Mouse (Mus musculus) brain, embryonic 14.5 days (tissue): ENCODE measurements around the gene Sirt4. TPM values are rescaled to one million over a fixed set of nuclear protein-coding genes. Genes with fewer than 3 reads are reported as not detected.
"Not testable (repeated sequence)": the region's sequence is repeated elsewhere in the genome, so short reads cannot be mapped to it uniquely, and the experiment has no call there.

Source experiments
- DNase-seq: peaks from one replicate; pipeline ENCODE4 v3.0.0-alpha.2; 2011; ENCODE audit warnings: low read depth
- CTCF ChIP-seq: fragments of 200-500 bp; IDR thresholded peaks from 2 replicates; pipeline ENCODE4 v1.5.1; 2012; ENCODE audit warnings: inconsistent platforms, mild to moderate bottlenecking, moderate library complexity, borderline replicate concordance; ENCODE audit not compliant: insufficient read depth, insufficient read length; ENCODE audit errors: extremely low read depth
- POLR2A ChIP-seq: fragments of 200-500 bp; IDR thresholded peaks from 2 replicates; pipeline ENCODE4 v1.6.1; 2012; ENCODE audit warnings: mild to moderate bottlenecking, inconsistent platforms, borderline replicate concordance; ENCODE audit not compliant: poor library complexity, insufficient read depth, insufficient read length, severe bottlenecking; ENCODE audit errors: extremely low read depth
- polyA plus RNA-seq: library from polyadenylated mRNA; depleted of rRNA; stranded (reverse); fragments of >200 nt; gene quantifications from 2 replicates; pipeline ENCODE4 v1.2.3, GENCODE M21; 2012

Sirt4 gene
- polyA plus RNA-seq, 1 experiment = 57.3 TPM

- TF ChIP-seq POLR2A (no peak), CTCF (no peak)
- no peak for DNase-seq
Observed at GRCm38 (mm10) chr5:115497033-115497432, 12.5 kb upstream of the Sirt4 start.

GRCm38 (mm10) chr5:115495618-115496017 is 11.1 kb upstream of the Sirt4 start:
- DNase-seq = not testable (repeated sequence)

GRCm38 (mm10) chr5:115493441-115493840 is 8.9 kb upstream of the Sirt4 start:
- TF ChIP-seq CTCF = no peak
- TF ChIP-seq POLR2A = no peak
- peak; percentile 51 for DNase-seq

GRCm38 (mm10) chr5:115492711-115493335 is 8.3 kb upstream of the Sirt4 start:
- no peak for TF ChIP-seq CTCF
- DNase-seq = no peak

GRCm38 (mm10) chr5:115491771-115492322 is 7.3 kb upstream of the Sirt4 start:
- peak; percentile 33 for DNase-seq
- TF ChIP-seq CTCF (no peak), POLR2A (no peak)

GRCm38 (mm10) chr5:115491076-115491475 is 6.6 kb upstream of the Sirt4 start:
- DNase-seq = no peak
- no peak for TF ChIP-seq CTCF
- no peak for TF ChIP-seq POLR2A

- TF ChIP-seq CTCF = no peak
Observed at GRCm38 (mm10) chr5:115490638-115491000, 6.1 kb upstream of the Sirt4 start.

GRCm38 (mm10) chr5:115489699-115490637 is 5.4 kb upstream of the Sirt4 start:
- peak; percentile 96 for DNase-seq
- TF ChIP-seq POLR2A (peak; percentile 79; the same call in 1 of the 2 replicates), CTCF (no peak)

More at GRCm38 (mm10) chr5:115490638-115491000, 6.1 kb upstream of the Sirt4 start:
- DNase-seq = no peak

- peak; percentile 92 for DNase-seq
- TF ChIP-seq POLR2A (peak; percentile 87; the same call in 1 of the 2 replicates), CTCF (no peak)
Observed at GRCm38 (mm10) chr5:115488841-115489698, 4.5 kb upstream of the Sirt4 start.

- TF ChIP-seq CTCF (no peak), POLR2A (no peak)
- DNase-seq = no peak
Observed at GRCm38 (mm10) chr5:115487942-115488580, 3.5 kb upstream of the Sirt4 start.

- TF ChIP-seq POLR2A = no peak
- TF ChIP-seq CTCF = no peak
- DNase-seq = no peak
Observed at GRCm38 (mm10) chr5:115487353-115487752, 2.8 kb upstream of the Sirt4 start.
